Mouse (Mus musculus): Measurements from ENCODE around the gene Spint5. TPM values are rescaled to one million over a fixed set of nuclear protein-coding genes. Genes with fewer than 3 reads are reported as not detected.

Spint5 gene
- polyA plus RNA-seq, 1 experiment from 2014 or later = not detected

DNA sequence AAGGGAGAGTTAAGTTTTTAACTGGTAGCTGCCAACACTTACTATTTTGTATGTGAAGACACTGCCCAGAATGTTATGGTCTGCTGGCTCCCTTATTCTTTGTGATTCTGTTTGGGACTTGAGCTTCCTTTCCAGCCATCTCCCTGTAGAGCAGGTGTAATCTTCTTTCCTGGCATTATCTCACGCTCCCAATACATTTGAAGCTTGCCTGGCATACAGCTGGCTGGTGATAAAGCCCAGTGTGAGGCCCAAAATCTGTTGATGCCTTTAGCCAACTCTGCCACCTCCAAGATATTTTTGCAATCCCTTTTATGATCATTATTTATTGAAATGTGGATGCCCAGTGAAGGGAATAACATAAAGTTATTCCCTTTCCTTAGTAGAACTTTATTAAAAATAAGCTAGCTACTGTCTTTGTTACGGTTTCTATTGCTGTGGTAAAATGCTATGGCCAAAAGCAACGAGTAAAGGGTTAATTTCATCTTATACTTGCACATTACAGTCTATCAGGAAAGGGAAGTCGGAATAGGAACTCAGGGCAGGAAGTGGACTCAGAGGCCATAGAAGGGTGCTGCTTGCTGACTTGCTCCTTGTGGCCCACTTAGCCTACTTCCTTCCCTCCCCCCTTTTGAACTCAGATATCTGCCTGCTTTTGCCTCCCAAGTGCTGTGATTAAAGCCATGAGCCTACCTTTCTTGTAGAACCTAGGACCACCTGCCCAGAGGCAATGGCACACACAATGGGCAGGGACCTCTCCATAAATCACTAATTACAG, 45.1 kb downstream of the Spint5 start:
- no peaks in the 10 kb centered on the region for H3K4me1 ChIP-seq (ENCODE audit: control insufficient read depth, insufficient read depth, low read length)
- no peak overlapping the region for H3K9ac ChIP-seq (ENCODE audit: low read depth, low read length)
- peaks cover 91% of the 10 kb centered on the region for H3K36me3 ChIP-seq (ENCODE audit: control insufficient read depth, insufficient read depth, low read length)
- no peaks in the 10 kb centered on the region for H3K27me3 ChIP-seq (replicated peaks; ENCODE audit: control insufficient read depth, insufficient read depth, low read length)
- H3K4me2 ChIP-seq (ENCODE audit: low read depth, low read length) = no peak overlapping the region
- ATAC-seq (ENCODE audit: low read depth) = no peak
- DNase-seq (ENCODE audit: low spot score) = no peak
- H3K4me3 ChIP-seq (ENCODE audit: low read depth, low read length) = no peak overlapping the region
- no peak overlapping the region for H3K27ac ChIP-seq (replicated peaks; ENCODE audit: low read depth, low read length)
- no peaks in the 10 kb centered on the region for H3K9me3 ChIP-seq (ENCODE audit: control insufficient read depth, low read length)
- WGBS = 90% methylated on average over 4 of the region's 4 CpGs

DNA sequence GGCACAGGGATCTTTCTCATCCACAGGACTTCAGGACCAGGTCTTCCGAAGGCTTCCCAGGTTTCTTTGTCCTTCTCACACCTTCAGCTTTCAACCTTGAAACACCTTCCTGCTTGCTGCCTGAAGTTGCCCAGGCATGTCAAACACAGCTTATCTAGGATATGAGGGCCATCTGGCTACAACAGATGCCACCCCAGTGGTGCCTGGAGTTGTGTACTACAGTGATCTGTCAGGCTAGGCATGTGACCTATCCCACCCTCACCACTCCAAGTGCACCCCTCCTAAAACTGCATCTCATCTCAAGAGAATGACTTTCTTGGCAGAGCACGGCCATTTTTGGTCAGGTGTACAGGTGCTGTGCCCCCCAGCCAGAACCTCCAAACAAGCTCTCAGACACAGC, 46.4 kb downstream of the Spint5 start:
- H3K4me3 ChIP-seq (ENCODE audit: low read depth, low read length) = no peak overlapping the region
- no peak for DNase-seq (ENCODE audit: low spot score)
- 98% methylated on average over 2 of the region's 2 CpGs for WGBS
- peaks cover 91% of the 10 kb centered on the region for H3K36me3 ChIP-seq (ENCODE audit: control insufficient read depth, insufficient read depth, low read length)
- H3K4me2 ChIP-seq (ENCODE audit: low read depth, low read length) = no peak overlapping the region
- no peaks in the 10 kb centered on the region for H3K4me1 ChIP-seq (ENCODE audit: control insufficient read depth, insufficient read depth, low read length)
- no peaks in the 10 kb centered on the region for H3K9me3 ChIP-seq (ENCODE audit: control insufficient read depth, low read length)
- no peak overlapping the region for H3K27ac ChIP-seq (replicated peaks; ENCODE audit: low read depth, low read length)
- H3K9ac ChIP-seq (ENCODE audit: low read depth, low read length) = no peak overlapping the region
- ATAC-seq (ENCODE audit: low read depth) = no peak
- no peaks in the 10 kb centered on the region for H3K27me3 ChIP-seq (replicated peaks; ENCODE audit: control insufficient read depth, insufficient read depth, low read length)

DNA sequence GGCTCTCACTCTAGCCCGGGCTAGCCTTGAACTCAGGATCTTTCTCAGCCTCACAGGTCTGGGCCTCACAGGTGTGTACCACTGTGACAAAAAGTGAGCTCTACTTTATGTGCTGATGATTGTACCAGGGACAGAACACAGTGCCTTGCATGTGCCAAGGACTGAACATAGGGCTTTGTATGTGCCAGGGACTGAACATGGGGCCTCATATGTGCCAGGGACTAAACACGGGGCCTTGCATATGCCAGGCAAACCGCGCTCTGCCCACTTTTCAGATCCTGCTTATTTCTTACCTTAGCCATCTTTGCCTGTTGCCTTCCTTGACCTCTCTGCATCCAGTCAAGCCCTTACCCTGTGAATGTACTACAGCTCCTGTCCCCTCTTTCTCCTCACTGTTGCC, 46.9 kb downstream of the Spint5 start:
- Histone ChIP-seq H3K9ac (ENCODE audit: low read depth, low read length) (no peak overlapping the region), H3K27ac (replicated peaks; ENCODE audit: low read depth, low read length) (no peak overlapping the region), H3K4me2 (ENCODE audit: low read depth, low read length) (no peak overlapping the region), H3K9me3 (ENCODE audit: control insufficient read depth, low read length) (no peaks in the 10 kb centered on the region), H3K36me3 (ENCODE audit: control insufficient read depth, insufficient read depth, low read length) (peaks cover 91% of the 10 kb centered on the region), H3K4me3 (ENCODE audit: low read depth, low read length) (no peak overlapping the region), H3K4me1 (ENCODE audit: control insufficient read depth, insufficient read depth, low read length) (no peaks in the 10 kb centered on the region), H3K27me3 (replicated peaks; ENCODE audit: control insufficient read depth, insufficient read depth, low read length) (no peaks in the 10 kb centered on the region)
- DNase-seq (ENCODE audit: low spot score) (no peak), ATAC-seq (ENCODE audit: low read depth) (no peak)
- over 99% methylated on average over 4 of the region's 4 CpGs for WGBS

DNA sequence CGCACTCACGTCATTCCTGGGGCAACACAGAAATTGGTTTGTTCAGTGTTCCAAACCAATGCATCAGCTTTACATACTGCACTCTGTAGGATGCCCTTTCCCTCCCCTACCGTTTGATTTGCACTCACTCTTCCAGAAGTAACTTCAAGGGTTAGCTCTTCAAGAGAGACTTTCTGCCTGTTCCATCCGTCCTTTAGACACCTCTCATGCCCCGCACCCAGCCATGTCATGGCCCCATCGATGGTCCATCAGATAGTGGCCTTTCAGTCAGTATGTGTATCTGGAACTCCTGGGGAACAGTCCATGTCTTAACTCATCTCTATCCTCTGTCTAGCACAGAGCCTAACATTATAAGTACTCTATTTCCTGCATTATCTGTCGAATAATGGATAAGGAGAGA, 47.5 kb downstream of the Spint5 start:
- no peak overlapping the region for H3K27ac ChIP-seq (replicated peaks; ENCODE audit: low read depth, low read length)
- peaks cover 91% of the 10 kb centered on the region for H3K36me3 ChIP-seq (ENCODE audit: control insufficient read depth, insufficient read depth, low read length)
- 90% methylated on average over 7 of the region's 7 CpGs for WGBS
- no peak for DNase-seq (ENCODE audit: low spot score)
- no peaks in the 10 kb centered on the region for H3K9me3 ChIP-seq (ENCODE audit: control insufficient read depth, low read length)
- no peak for ATAC-seq (ENCODE audit: low read depth)
- no peaks in the 10 kb centered on the region for H3K27me3 ChIP-seq (replicated peaks; ENCODE audit: control insufficient read depth, insufficient read depth, low read length)
- no peak overlapping the region for H3K9ac ChIP-seq (ENCODE audit: low read depth, low read length)
- no peaks in the 10 kb centered on the region for H3K4me1 ChIP-seq (ENCODE audit: control insufficient read depth, insufficient read depth, low read length)
- H3K4me3 ChIP-seq (ENCODE audit: low read depth, low read length) = no peak overlapping the region
- no peak overlapping the region for H3K4me2 ChIP-seq (ENCODE audit: low read depth, low read length)

DNA sequence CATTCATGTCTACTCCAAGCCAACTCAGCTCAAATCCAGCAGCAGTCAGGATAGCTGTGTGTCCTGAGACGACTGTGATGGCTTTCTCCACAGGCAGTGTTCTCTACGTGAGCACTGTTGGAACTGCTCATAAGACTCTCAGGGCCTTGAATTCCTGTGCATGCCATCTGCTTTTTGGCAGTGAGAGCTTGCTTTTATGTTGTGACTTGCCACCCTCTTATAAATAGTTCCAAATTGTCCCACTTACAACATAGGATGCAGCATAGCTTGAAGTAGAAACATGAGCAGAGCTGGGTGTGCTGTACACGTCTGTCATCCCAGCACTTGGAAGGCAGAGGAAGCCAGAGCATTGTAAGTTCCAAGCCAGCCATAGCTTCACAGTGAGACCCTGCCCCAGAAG, 50.7 kb downstream of the Spint5 start:
- H3K4me2 ChIP-seq (ENCODE audit: low read depth, low read length) = no peak overlapping the region
- H3K36me3 ChIP-seq (ENCODE audit: control insufficient read depth, insufficient read depth, low read length) = peaks cover 63% of the 10 kb centered on the region
- no peaks in the 10 kb centered on the region for H3K9me3 ChIP-seq (ENCODE audit: control insufficient read depth, low read length)
- DNase-seq (ENCODE audit: low spot score) = no peak
- H3K9ac ChIP-seq (ENCODE audit: low read depth, low read length) = no peak overlapping the region
- H3K27me3 ChIP-seq (replicated peaks; ENCODE audit: control insufficient read depth, insufficient read depth, low read length) = no peaks in the 10 kb centered on the region
- H3K27ac ChIP-seq (replicated peaks; ENCODE audit: low read depth, low read length) = no peak overlapping the region
- no peak overlapping the region for H3K4me3 ChIP-seq (ENCODE audit: low read depth, low read length)
- 0 out of 2 replicates have a peak, but pooled peaks cover 8% of the 10 kb centered on the region for H3K4me1 ChIP-seq (ENCODE audit: control insufficient read depth, insufficient read depth, low read length)
- ATAC-seq (ENCODE audit: low read depth) = no peak
- 79% methylated on average over 3 of the region's 3 CpGs for WGBS

Other genes with a start within 250 kb of the Spint5 start
- not detected in 2 replicates for gene Trp53tg5, start 241.6 kb upstream of the Spint5 start, polyA plus RNA-seq (2014; fragmentation: Nextera tagmentation; extraction: Ambion mirVana)
- 4.1 and 10.5 TPM in 2 replicates for gene Dbndd2, start 229.2 kb upstream of the Spint5 start, polyA plus RNA-seq (2014; fragmentation: Nextera tagmentation; extraction: Ambion mirVana)
- 72.9 and 76.9 TPM in 2 replicates for gene Pigt, start 217.8 kb upstream of the Spint5 start, polyA plus RNA-seq (2014; fragmentation: Nextera tagmentation; extraction: Ambion mirVana)
- gene Wfdc2, start 152.9 kb upstream of the Spint5 start, polyA plus RNA-seq (2014; fragmentation: Nextera tagmentation; extraction: Ambion mirVana) = 53.7 and 62.4 TPM in 2 replicates
- not detected in 2 replicates for gene Spint3, start 141.8 kb upstream of the Spint5 start, polyA plus RNA-seq (2014; fragmentation: Nextera tagmentation; extraction: Ambion mirVana)
- gene Wfdc6a, start 129.9 kb upstream of the Spint5 start, polyA plus RNA-seq (2014; fragmentation: Nextera tagmentation; extraction: Ambion mirVana) = 0.51 TPM in 1 of 2 replicates, not detected in the other
- gene Eppin, start 121.7 kb upstream of the Spint5 start, polyA plus RNA-seq (2014; fragmentation: Nextera tagmentation; extraction: Ambion mirVana) = not detected in 2 replicates
- not detected in 2 replicates for gene Wfdc6b, start 101.8 kb upstream of the Spint5 start, polyA plus RNA-seq (2014; fragmentation: Nextera tagmentation; extraction: Ambion mirVana)
- gene Wfdc8, start 101.7 kb upstream of the Spint5 start, polyA plus RNA-seq (2014; fragmentation: Nextera tagmentation; extraction: Ambion mirVana) = 0.11 TPM in 1 of 2 replicates, not detected in the other
- not detected in 2 replicates for gene Wfdc16, start 76.5 kb upstream of the Spint5 start, polyA plus RNA-seq (2014; fragmentation: Nextera tagmentation; extraction: Ambion mirVana)
- 0.69 and 1.1 TPM in 2 replicates for gene Wfdc10, start 59.3 kb upstream of the Spint5 start, polyA plus RNA-seq (2014; fragmentation: Nextera tagmentation; extraction: Ambion mirVana)
- gene Wfdc9, start 58.7 kb upstream of the Spint5 start, polyA plus RNA-seq (2014; fragmentation: Nextera tagmentation; extraction: Ambion mirVana) = not detected in 2 replicates
- not detected in 2 replicates for gene Wfdc11, start 41.2 kb upstream of the Spint5 start, polyA plus RNA-seq (2014; fragmentation: Nextera tagmentation; extraction: Ambion mirVana)
- gene Wfdc13, start 30.2 kb upstream of the Spint5 start, polyA plus RNA-seq (2014; fragmentation: Nextera tagmentation; extraction: Ambion mirVana) = 0.21 TPM in 1 of 2 replicates, not detected in the other
- not detected in 2 replicates for gene Spint4, start 16.8 kb upstream of the Spint5 start, polyA plus RNA-seq (2014; fragmentation: Nextera tagmentation; extraction: Ambion mirVana)
- 0.53 and 1.1 TPM in 2 replicates for gene Wfdc3, start 30.6 kb downstream of the Spint5 start, polyA plus RNA-seq (2014; fragmentation: Nextera tagmentation; extraction: Ambion mirVana)
- gene Dnttip1, start 30.7 kb downstream of the Spint5 start, polyA plus RNA-seq (2014; fragmentation: Nextera tagmentation; extraction: Ambion mirVana) = 60.9 and 63.0 TPM in 2 replicates
- 229 and 276 TPM in 2 replicates for gene Ube2c, start 54.6 kb downstream of the Spint5 start, polyA plus RNA-seq (2014; fragmentation: Nextera tagmentation; extraction: Ambion mirVana)
- gene Tnnc2, start 64.7 kb downstream of the Spint5 start, polyA plus RNA-seq (2014; fragmentation: Nextera tagmentation; extraction: Ambion mirVana) = 799 and 1,279 TPM in 2 replicates
- 27.9 and 28.3 TPM in 2 replicates for gene Snx21, start 70.5 kb downstream of the Spint5 start, polyA plus RNA-seq (2014; fragmentation: Nextera tagmentation; extraction: Ambion mirVana)
- 12.6 and 13.8 TPM in 2 replicates for gene Acot8, start 89.6 kb downstream of the Spint5 start, polyA plus RNA-seq (2014; fragmentation: Nextera tagmentation; extraction: Ambion mirVana)
- 6.0 and 6.4 TPM in 2 replicates for gene Zswim3, start 89.8 kb downstream of the Spint5 start, polyA plus RNA-seq (2014; fragmentation: Nextera tagmentation; extraction: Ambion mirVana)
- gene Zswim1, start 107.4 kb downstream of the Spint5 start, polyA plus RNA-seq (2014; fragmentation: Nextera tagmentation; extraction: Ambion mirVana) = 15.1 and 15.7 TPM in 2 replicates
- gene Spata25, start 113.2 kb downstream of the Spint5 start, polyA plus RNA-seq (2014; fragmentation: Nextera tagmentation; extraction: Ambion mirVana) = not detected in 2 replicates
- 140 and 154 TPM in 2 replicates for gene Ctsa, start 117.6 kb downstream of the Spint5 start, polyA plus RNA-seq (2014; fragmentation: Nextera tagmentation; extraction: Ambion mirVana)
- 8.3 and 9.1 TPM in 2 replicates for gene Neurl2, start 118.2 kb downstream of the Spint5 start, polyA plus RNA-seq (2014; fragmentation: Nextera tagmentation; extraction: Ambion mirVana)
- 50.1 and 55.1 TPM in 2 replicates for gene Pltp, start 142.4 kb downstream of the Spint5 start, polyA plus RNA-seq (2014; fragmentation: Nextera tagmentation; extraction: Ambion mirVana)
- gene Pcif1, start 164.0 kb downstream of the Spint5 start, polyA plus RNA-seq (2014; fragmentation: Nextera tagmentation; extraction: Ambion mirVana) = 56.9 and 62.8 TPM in 2 replicates
- gene Zfp335, start 196.5 kb downstream of the Spint5 start, polyA plus RNA-seq (2014; fragmentation: Nextera tagmentation; extraction: Ambion mirVana) = 11.9 and 13.9 TPM in 2 replicates
- gene Mmp9, start 225.5 kb downstream of the Spint5 start, polyA plus RNA-seq (2014; fragmentation: Nextera tagmentation; extraction: Ambion mirVana) = 33.7 and 52.0 TPM in 2 replicates
- gene Slc12a5, start 245.5 kb downstream of the Spint5 start, polyA plus RNA-seq (2014; fragmentation: Nextera tagmentation; extraction: Ambion mirVana) = 0.56 and 1.1 TPM in 2 replicates

Data from embryonic facial prominence, embryonic 14.5 days (tissue).